Mouse (Mus musculus): Measurements from ENCODE around the gene Xcl1.

Xcl1 gene

DNA sequence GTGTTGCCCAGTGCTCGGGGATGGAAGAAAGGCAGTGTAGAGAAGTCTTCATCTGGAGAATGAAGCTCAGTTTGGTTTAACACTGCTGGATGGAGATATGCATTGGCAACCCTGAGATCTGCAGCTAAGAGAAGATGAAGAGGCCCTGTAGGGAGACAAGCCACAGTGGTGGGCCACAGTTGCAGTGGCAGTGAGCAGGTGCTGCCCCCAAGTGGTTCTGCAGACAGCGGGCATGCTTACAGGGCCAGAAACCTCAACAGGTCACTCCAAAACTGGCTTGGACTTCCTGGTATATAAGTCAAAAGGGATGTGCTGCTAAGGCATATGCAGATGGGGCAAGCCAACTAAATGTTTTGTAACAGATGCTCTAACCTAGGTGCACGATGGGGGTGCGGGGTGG is 30.3 kb downstream of the Xcl1 start:
- DNase-seq (ENCODE audit: low spot score), result no peak

DNA sequence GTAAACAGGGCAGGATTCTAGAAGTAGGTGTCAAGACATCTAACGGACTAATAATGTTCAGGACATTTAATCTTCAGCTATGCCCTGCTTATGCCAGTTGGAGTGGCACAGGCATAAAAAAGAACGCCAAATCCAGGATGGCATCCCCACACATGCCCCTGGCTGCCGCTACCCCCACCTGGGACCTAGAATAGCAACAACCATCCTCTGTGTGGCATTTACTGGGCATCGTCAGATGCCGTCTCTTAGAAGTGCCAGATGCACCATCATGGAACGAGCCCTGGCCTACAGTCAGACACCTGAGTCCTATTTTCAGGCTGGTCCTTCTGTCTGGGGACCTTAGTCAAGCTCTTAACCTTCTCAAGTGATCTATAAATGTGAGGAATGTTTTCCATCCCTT is 34.6 kb downstream of the Xcl1 start:
- no peak for DNase-seq (ENCODE audit: low spot score)

DNA sequence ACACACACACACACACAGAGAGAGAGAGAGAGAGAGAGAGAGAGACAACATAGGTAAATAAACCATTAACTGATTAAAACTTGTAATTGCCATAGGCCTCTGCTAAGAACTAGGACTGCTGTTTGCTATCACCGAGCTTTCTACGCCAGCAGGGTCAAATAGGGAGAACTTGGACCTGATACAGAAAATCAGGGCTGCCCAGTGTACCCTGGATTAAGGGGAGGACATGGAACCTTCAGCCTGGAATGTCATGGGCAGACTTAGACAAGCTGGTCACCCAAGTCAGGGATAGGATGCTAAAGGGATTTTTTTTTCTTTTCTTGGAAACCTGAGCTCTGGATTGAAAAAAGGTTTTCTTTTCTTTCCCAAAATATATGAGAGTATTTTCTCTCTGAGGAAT is 35.1 kb downstream of the Xcl1 start:
- DNase-seq (ENCODE audit: low spot score), result no peak

DNA sequence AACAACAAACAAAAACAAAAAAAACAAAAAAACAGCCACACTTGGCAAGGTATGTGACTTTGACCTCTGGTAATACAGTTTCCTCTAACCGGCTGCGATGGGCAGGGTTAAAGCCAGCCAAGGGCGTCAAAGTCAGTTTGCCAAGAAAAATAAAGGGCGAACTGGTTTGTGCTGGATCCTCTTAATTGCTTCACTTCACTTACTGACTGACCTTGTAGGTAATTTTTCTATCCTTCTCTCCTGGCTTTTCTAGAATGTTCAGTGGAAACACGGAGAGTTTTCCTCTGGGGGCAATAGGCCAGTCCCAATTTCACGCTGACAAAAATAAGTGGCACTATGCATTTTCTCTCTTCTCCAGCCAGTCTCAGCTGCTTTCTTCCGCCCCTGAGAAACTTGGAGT is 35.8 kb downstream of the Xcl1 start:
- no peak for DNase-seq (ENCODE audit: low spot score)

DNA sequence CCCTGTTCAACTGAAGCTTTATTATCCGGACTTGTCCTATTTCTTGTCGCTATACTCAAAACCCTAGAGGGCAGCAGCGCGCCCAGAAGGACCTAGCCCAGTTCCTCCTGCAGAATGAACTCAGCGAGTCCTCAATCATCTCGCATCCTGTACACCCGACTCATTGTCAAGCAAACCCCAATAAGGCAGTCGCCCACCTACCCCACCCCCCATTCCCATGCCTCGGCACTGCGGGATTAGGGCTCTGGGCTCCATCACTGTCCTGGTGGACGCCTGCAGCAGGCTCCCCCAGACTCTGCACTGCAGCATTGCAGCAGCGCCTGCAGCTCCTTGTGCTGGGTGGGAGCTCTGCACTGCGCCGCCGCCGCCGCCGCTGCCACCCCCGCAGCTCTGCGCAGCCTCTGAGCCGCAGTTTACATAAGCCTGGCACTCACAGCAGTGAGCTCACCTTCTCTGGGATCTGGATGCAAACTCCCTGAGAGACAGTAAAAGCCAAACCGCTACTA is 36.4 kb downstream of the Xcl1 start:
- peak; percentile 80 for DNase-seq (ENCODE audit: low spot score)

DNA sequence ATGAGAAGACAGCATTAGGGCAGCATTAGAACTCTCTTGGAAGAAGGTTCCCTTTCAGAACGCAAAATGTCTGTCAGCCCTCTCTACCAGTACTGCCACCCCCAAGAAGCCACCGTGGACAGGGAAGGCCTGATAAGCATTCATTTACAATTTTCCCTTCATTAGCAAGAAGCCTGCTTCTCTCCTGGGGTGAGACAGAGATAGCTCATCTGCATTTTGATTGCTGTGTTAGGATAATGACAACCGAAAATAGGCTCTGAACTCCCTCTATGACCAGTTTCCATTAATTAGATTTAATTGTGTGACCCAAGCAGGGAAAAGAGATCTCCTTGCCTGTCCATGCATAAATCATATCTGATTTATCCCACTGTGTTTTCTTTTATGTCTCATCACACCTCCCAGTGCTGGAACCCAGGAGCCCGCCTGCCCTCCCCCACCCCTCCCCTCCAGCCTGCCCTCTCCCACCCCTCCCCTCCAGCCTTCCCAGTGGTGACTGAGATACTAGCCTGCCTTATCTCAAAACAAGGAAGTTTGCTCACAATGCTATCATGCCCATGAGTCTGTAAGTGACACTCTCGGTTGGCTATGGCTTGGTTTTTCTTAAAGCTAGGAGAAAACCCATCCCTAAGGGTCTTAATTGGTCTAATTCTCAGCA is 38.0 kb downstream of the Xcl1 start:
- DNase-seq (ENCODE audit: low spot score), result no peak

DNA sequence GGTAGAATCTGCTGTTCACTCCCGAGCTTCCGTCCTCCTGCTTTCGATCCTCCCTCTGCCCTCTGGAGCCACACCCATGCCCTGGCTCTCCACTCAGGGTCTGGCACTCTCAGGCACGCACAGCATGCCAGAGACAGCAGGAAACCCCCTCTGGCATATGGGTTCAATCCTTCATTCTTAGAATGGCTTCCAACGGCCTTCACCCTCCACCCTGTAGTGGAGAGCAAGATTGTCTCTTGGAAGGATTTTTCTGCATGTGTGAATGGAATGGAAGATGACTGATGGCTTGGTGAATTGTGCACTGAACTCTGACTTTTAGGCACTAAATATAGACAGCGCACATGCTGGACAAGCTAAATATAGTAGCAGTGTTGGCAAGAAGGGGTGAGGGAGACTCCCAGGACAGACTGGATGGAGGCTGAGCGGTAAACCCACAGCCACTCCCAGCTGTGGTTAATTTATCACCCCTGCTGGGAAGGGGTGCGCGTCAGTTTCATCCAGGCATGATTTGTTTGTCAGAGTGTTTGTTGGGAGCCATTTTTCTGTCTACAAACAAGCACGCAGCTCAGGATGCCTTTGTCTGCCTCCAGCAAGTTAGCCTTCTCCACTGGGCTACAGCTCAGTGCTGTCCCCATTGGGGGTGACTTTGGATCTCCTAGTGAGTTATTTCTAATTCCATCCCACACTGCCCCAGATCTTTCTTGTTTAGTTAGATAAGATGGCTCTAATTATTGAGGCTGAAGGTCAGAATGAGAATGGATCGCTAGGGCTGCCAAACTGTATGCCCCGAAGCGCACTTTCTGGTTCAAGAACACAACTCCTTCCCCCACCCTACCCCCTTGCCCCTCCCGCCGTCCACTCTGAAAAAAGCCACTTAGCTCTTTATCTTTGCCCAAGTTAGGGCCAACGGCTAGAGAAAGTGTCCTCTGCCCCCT is 38.8 kb downstream of the Xcl1 start:
- no peak for DNase-seq (ENCODE audit: low spot score)

DNA sequence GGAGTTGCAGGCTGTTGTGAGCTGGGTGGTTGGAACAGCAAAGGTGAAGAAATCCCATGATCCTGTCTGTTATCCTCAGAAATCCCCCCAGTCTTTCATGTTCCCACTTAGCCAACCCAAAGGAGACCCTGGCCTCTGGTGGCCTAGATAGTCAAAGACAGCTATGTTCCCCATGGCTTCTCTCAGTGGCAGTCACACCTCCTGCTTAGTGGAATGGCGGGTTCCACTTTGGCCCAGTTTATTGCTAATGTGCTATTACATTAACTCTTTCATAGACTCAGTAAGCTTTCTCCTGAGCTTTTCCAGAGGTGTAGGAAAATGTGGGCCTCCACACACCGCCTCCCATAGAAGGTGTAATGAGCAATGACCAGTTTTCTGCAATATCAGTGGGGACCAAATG is 39.5 kb downstream of the Xcl1 start:
- DNase-seq (ENCODE audit: low spot score), result no peak

DNA sequence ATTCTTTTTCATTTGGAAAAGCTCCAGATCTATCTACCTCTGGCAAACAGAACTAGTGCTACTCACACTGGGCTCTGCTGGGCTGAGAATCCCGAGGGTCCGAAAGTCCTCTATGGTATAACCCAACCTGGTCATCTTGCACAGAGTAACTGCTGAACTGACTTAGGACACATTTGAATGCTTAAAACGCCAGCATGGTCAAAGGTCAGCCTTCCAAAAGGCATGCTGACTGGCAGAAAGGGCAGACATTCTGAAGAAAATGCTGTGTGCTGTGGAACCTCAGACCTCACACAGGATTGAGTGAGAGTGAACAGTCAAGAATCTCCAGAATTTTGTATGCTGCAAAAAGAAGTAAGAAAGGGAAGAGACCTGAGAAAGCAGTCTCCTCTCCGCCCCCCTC is 45.0 kb downstream of the Xcl1 start:
- DNase-seq (ENCODE audit: low spot score), result no peak

DNA sequence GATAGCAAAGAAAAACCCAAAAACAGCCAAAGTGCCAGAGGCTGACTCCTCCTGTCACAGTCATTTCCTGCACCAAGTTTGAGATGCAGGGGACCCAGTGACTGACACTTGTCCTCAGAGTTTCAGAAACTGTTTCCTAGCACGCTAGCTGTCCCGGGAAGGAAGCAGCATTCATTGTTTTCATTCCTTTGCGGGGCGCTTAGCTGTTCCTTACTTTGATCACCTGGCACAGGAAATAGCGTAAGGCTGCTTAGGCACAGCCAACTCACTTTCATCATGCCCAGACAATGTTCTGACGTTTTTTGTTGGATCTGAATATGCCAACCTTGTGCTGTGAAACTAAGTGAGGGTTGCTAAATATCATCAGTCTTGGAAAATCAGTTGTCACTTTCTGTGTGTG is 46.8 kb downstream of the Xcl1 start:
- no peak for DNase-seq (ENCODE audit: low spot score)

DNA sequence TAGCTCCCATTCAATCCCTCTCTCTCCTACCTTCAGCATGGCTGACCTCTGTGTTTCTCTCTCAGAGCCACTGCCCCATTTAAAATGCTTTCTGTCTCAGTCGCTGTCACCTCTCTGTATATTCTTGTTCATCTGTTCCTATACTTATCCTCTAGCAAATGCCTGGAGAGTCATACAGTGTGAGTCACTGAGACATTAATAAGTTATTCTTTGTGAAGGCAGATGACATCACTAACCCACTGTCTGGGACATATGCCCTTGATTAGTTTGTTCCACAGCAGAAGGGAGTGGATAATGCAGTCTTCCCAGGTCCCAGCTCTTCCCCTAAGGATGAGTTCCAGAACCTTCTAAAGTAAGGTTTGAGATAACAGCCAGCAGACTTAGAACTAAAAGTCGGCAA is 47.6 kb downstream of the Xcl1 start:
- DNase-seq (ENCODE audit: low spot score), result no peak

DNA sequence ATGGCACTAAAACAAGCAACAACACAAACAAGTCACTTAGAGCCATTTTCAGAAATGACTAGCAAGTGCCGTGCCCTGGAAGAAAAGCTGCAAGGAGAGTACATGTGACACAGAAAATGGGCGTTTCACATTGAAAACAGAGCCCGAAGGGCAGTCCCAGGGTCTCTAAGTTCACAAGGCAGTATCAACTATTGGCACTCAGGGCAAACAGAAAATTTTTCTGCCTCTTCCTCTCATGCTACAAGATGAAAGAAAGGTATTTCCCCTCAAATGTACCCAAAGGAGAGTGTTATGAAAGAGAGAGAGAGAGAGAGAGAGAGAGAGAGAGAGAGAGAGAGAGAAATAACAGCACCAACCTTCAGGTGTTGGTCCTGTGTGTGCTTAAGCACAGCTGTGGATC is 53.4 kb downstream of the Xcl1 start:
- no peak for DNase-seq (ENCODE audit: low spot score)

Measured in left cerebral cortex, adult 11 months (tissue).